Mouse (Mus musculus): ENCODE results near the gene Pttg1ip. TPM values are rescaled to one million over a fixed set of nuclear protein-coding genes. Genes with fewer than 3 reads are reported as not detected.
A peak's percentile ranks its signal among the peaks of the same experiment; 100 is the strongest.

The Pttg1ip gene
- total RNA-seq, 2 experiments from 2014 or later = 71.6 to 77.6 TPM

GRCm38 (mm10) chr10:77572225-77572624, 9.3 kb upstream of the Pttg1ip start:
- no peak overlapping the region for H3K4me3 ChIP-seq
- TF ChIP-seq CTCF (IDR thresholded peaks at IDR 0.05) = peak; percentile 10; the same call in 1 of the 2 replicates
- DNase-seq (ENCODE audit: extremely low spot score in 1 of 2, low spot score in 2 of 2) = no peak
- intact Hi-C loops (cut with DNase I) = no loop called here
- no peak overlapping the region for H3K27ac ChIP-seq

GRCm38 (mm10) chr10:77573162-77573561, 8.4 kb upstream of the Pttg1ip start:
- TF ChIP-seq CTCF (IDR thresholded peaks at IDR 0.05) = no peak

GRCm38 (mm10) chr10:77580027-77580920, 1.2 kb upstream of the Pttg1ip start:
- DNase-seq (ENCODE audit: extremely low spot score in 1 of 2, low spot score in 2 of 2) = no peak
- intact Hi-C loops (cut with DNase I) = loop anchor here (5.0 kb wide), 2 partner anchors 42 to 63 kb away; partner anchors contain the start of genes Fam207a and Ube2g2
- no peak overlapping the region for H3K4me3 ChIP-seq
- TF ChIP-seq CTCF (IDR thresholded peaks at IDR 0.05) = no peak
- H3K27ac ChIP-seq = no peak overlapping the region

More at GRCm38 (mm10) chr10:77573162-77573561, 8.4 kb upstream of the Pttg1ip start:
- DNase-seq (ENCODE audit: extremely low spot score in 1 of 2, low spot score in 2 of 2) = no peak
- intact Hi-C loops (cut with DNase I) = no loop called here
- no peak overlapping the region for H3K4me3 ChIP-seq
- no peak overlapping the region for H3K27ac ChIP-seq

- Histone ChIP-seq H3K27ac (peak overlapping the region; percentile 86), H3K4me3 (peak overlapping the region; percentile 85)
- intact Hi-C loops (cut with DNase I) = loop anchor here (5.0 kb wide), 2 partner anchors 41 to 64 kb away; partner anchors contain the start of genes Fam207a and Ube2g2
- TF ChIP-seq CTCF (IDR thresholded peaks at IDR 0.05) = no peak
- DNase-seq (ENCODE audit: extremely low spot score in 1 of 2, low spot score in 2 of 2) = no peak
Measured at GRCm38 (mm10) chr10:77581023-77581407, 505 bp upstream of the Pttg1ip start.

- H3K27ac ChIP-seq = peak overlapping the region; percentile 90
- TF ChIP-seq CTCF (IDR thresholded peaks at IDR 0.05) = no peak
- intact Hi-C loops (cut with DNase I) = loop anchor here (5.0 kb wide), 2 partner anchors 40 to 65 kb away; partner anchors contain the start of genes Fam207a and Ube2g2
- peak overlapping the region; percentile 85 for H3K4me3 ChIP-seq
- DNase-seq (ENCODE audit: extremely low spot score in 1 of 2, low spot score in 2 of 2) = no peak
Measured at GRCm38 (mm10) chr10:77582285-77582618, 732 bp downstream of the Pttg1ip start.

- TF ChIP-seq CTCF (IDR thresholded peaks at IDR 0.05) = no peak
- intact Hi-C loops (cut with DNase I) = loop anchor here (5.0 kb wide), 2 partner anchors 38 to 67 kb away; partner anchors contain the start of genes Fam207a and Ube2g2
- DNase-seq (ENCODE audit: extremely low spot score in 1 of 2, low spot score in 2 of 2) = no peak
- Histone ChIP-seq H3K27ac (no peak overlapping the region), H3K4me3 (peak overlapping the region; percentile 24; the same call in 1 of the 2 replicates)
Measured at GRCm38 (mm10) chr10:77583795-77584422, 2.4 kb downstream of the Pttg1ip start.

- intact Hi-C loops (cut with DNase I) = no loop called here
- TF ChIP-seq CTCF (IDR thresholded peaks at IDR 0.05) = no peak
- Histone ChIP-seq H3K27ac (peak overlapping the region; percentile 3; the same call in 1 of the 2 replicates), H3K4me3 (no peak overlapping the region)
- DNase-seq (ENCODE audit: extremely low spot score in 1 of 2, low spot score in 2 of 2) = no peak
Measured at GRCm38 (mm10) chr10:77586637-77587036, 5.1 kb downstream of the Pttg1ip start.

GRCm38 (mm10) chr10:77587091-77587775, 5.7 kb downstream of the Pttg1ip start:
- H3K27ac ChIP-seq = peak overlapping the region; percentile 37; the same call in 1 of the 2 replicates
- intact Hi-C loops (cut with DNase I) = no loop called here
- no peak for DNase-seq (ENCODE audit: extremely low spot score in 1 of 2, low spot score in 2 of 2)
- H3K4me3 ChIP-seq = no peak overlapping the region
- TF ChIP-seq CTCF (IDR thresholded peaks at IDR 0.05) = no peak

- peak overlapping the region; percentile 32; the same call in 1 of the 2 replicates for H3K27ac ChIP-seq
- intact Hi-C loops (cut with DNase I) = no loop called here
- DNase-seq (ENCODE audit: extremely low spot score in 1 of 2, low spot score in 2 of 2) = no peak
- H3K4me3 ChIP-seq = no peak overlapping the region
- TF ChIP-seq CTCF (IDR thresholded peaks at IDR 0.05) = no peak
Measured at GRCm38 (mm10) chr10:77588036-77588435, 6.5 kb downstream of the Pttg1ip start.

- Histone ChIP-seq H3K4me3 (no peak overlapping the region), H3K27ac (peak overlapping the region; percentile 47)
- TF ChIP-seq CTCF (IDR thresholded peaks at IDR 0.05) = no peak
- intact Hi-C loops (cut with DNase I) = no loop called here
- DNase-seq (ENCODE audit: extremely low spot score in 1 of 2, low spot score in 2 of 2) = no peak
Measured at GRCm38 (mm10) chr10:77589117-77589516, 7.6 kb downstream of the Pttg1ip start.

GRCm38 (mm10) chr10:77589749-77590148, 8.2 kb downstream of the Pttg1ip start:
- peak overlapping the region; percentile 18; the same call in 1 of the 2 replicates for H3K27ac ChIP-seq
- intact Hi-C loops (cut with DNase I) = loop anchor here (10.0 kb wide), 1 partner anchor 165 kb away; no protein-coding TSS in a partner anchor
- no peak for DNase-seq (ENCODE audit: extremely low spot score in 1 of 2, low spot score in 2 of 2)
- no peak overlapping the region for H3K4me3 ChIP-seq
- TF ChIP-seq CTCF (IDR thresholded peaks at IDR 0.05) = no peak

Measured in left cerebral cortex, adult 2 months (tissue).